Mouse (Mus musculus) MEL (cell line): ENCODE measurements around the gene Slc13a2.

Experiments
- GABPA ChIP-seq: IDR thresholded peaks from 2 replicates; pipeline ENCODE4 v1.6.1; 2012; ENCODE audit warnings: low read depth, mild to moderate bottlenecking, inconsistent platforms, low read length, improper control_type of control experiment, moderate library complexity
- HCFC1 ChIP-seq: IDR thresholded peaks from 2 replicates; pipeline ENCODE4 v1.6.1; 2012; ENCODE audit warnings: low read depth, mild to moderate bottlenecking, inconsistent platforms, low read length, improper control_type of control experiment, moderate library complexity
- POLR2A ChIP-seq, 2 experiments: IDR thresholded peaks; 2 replicates each; pipeline ENCODE4 v1.6.1; 2011 to 2012; ENCODE audit warnings: low read length in 2 of 2, mild to moderate bottlenecking in 2 of 2, control low read depth in 1 of 2, improper control_type of control experiment in 1 of 2, low read depth in 1 of 2, moderate library complexity in 1 of 2; ENCODE audit not compliant: control insufficient read depth in 1 of 2, insufficient read depth in 1 of 2, poor library complexity in 1 of 2
- USF1 ChIP-seq: IDR thresholded peaks from 2 replicates; pipeline ENCODE4 v1.6.1; 2014; ENCODE audit warnings: low read depth, mild to moderate bottlenecking, inconsistent platforms, low read length, improper control_type of control experiment, moderate library complexity

DNA sequence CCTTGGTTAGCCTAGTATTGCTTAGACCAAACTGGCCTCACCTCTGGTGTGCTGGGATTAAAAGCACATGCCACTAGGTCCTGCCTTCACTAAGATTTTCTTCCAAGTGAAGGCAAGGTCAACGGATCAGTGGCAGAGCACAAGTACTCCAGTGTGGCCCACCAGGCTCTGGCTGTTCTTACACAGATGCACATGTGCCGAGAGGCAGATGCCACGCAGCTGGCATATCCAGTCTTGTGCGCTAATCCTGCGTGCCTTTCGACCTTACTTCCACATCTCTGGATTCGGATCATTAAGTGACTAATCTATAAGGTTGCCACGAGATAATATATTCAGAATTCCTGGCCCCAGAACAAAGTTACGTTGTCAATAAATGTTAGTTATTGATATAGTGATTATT, 43.1 kb upstream of the Slc13a2 start:
- no peak for TF ChIP-seq HCFC1
- no peak for TF ChIP-seq POLR2A (IDR thresholded peaks at IDR 0.05; ENCODE audit: control insufficient read depth in 1 of 2, insufficient read depth in 1 of 2, low read depth in 1 of 2, low read length in 2 of 2, poor library complexity in 1 of 2)
- TF ChIP-seq GABPA: no peak
- no peak for TF ChIP-seq USF1
